Mouse (Mus musculus): ENCODE measurements around the gene Plcg1.

DNA sequence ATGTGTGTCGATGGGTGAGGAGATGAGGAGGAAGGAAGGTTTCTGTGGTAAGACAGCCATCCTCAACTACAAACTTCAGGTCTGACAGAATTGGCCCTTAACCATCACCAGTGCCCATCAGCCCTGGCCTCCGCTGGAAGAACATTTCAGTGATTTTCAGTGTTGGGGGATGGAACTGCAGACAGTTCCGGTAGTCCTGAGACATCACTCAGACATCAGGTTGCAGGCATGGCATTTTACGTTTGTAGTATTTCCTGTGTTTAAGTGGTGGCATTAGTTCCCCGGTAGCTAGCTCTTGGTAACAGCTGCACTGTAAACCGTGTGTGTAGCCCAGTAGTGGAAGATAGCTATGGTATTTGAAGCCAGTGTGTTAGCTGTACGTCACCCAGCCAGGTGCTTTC is 2.0 kb downstream of the Plcg1 start:
- no peak for TF ChIP-seq CTCF (IDR thresholded peaks at IDR 0.05; ENCODE audit: borderline replicate concordance, control insufficient read depth, extremely low read depth, insufficient read depth, low read length, poor library complexity)
- no peak for TF ChIP-seq POLR2A (IDR thresholded peaks at IDR 0.05; ENCODE audit: control insufficient read depth, extremely low read depth, insufficient read depth, low read length, poor library complexity)

Data from thymus, adult 2 months (tissue).